Mouse (Mus musculus): ENCODE measurements around the gene Gimap7. TPM values are rescaled to one million over a fixed set of nuclear protein-coding genes. Genes with fewer than 3 reads are reported as not detected.

Gimap7 gene
- polyA plus RNA-seq, 1 experiment: not detected

DNA sequence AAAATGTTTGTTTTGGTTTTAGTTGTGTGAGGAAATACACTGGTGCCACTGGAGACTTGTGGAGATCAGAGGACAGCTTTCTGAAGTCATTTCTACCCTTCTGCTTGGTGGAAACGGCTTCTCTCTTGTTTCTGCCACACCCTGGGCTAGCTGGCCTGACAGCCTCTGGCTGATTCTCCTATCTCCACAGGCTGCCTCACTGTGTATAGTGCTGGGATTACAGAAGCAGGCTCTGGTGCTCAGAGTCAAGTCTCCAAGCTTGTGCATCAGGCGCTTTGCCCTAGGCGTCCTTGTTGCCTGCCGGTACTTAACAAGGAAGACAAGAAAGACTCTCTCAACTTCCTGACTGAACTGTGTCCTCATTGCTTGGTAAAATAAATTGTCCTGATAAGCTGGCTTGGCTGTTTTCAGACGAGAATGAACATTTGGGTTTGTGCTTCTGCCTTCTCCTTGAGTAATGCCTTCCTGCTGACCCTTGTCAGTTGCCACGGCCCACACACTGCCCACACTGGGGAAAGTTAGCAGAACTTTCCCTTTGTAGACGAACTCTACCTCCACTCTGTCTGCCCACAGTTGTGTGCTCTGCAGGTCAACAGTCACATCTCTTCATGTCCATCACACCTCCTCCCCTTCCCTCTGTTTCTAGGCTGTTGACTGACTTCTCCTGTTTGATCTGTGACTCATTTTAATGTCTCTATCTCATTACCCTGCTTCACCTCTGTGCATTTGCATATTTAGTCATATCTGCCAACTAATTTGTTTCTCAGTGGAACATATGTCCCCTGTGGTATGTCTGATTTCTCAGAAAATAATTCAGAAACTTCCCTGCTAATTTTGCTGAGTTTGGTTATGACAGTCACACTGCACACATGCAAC is 28.9 kb downstream of the Gimap7 start:
- 0 out of 2 replicates have a peak, but pooled peaks cover 2% of the 10 kb centered on the region for H3K9me3 ChIP-seq
- H3K27me3 ChIP-seq (replicated peaks): no peaks in the 10 kb centered on the region
- peak overlapping the region; percentile 89 for H3K4me3 ChIP-seq (replicated peaks)
- TF ChIP-seq FLI1 (IDR thresholded peaks at IDR 0.05; ENCODE audit: low read length): no peak
- TF ChIP-seq GATA1 (IDR thresholded peaks at IDR 0.05; ENCODE audit: borderline replicate concordance, low read length): no peak
- peaks cover 38% of the 10 kb centered on the region for H3K36me3 ChIP-seq (replicated peaks; ENCODE audit: low read length)
- H3K4me1 ChIP-seq: peaks cover 57% of the 10 kb centered on the region

DNA sequence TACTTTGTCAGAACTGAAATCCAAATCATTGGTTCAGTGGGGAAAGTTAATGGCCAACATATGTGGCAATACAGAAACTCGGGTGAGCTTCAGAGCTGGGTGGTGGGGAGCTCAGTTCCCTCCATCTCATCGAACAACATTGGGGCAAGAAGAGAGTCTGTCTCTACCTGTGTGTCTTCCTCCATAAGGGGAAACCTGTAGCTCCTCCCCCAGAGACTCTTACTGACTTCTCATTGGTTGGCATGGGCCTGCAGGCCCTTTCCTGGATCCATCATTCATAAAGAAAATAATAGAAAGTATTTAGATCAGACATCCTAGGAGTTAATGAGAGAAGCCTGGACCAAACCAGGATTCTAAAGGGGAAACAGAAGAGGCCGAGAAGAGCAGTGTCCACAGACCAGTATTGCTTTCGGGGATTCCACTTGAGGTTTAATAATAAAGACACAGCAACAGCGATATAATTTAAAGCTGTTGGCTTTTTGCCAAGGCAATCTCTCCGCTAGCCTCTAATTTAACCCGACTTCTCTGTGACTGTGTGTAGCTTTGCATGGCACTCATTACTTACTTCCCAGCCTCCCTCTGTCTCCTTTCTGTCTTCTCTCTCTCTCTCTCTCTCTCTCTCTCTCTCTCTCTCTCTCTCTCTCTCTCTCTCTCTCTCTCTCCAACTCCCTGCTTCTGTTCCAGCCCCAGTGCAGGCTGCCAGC is 45.3 kb downstream of the Gimap7 start:
- H3K4me3 ChIP-seq (replicated peaks): no peak overlapping the region
- H3K9me3 ChIP-seq: peaks cover 7% of the 10 kb centered on the region
- 0 out of 2 replicates have a peak, but pooled peaks cover 10% of the 10 kb centered on the region for H3K4me1 ChIP-seq
- TF ChIP-seq GATA1 (IDR thresholded peaks at IDR 0.05; ENCODE audit: borderline replicate concordance, low read length) (no peak), FLI1 (IDR thresholded peaks at IDR 0.05; ENCODE audit: low read length) (no peak)
- H3K27me3 ChIP-seq (replicated peaks): no peaks in the 10 kb centered on the region
- H3K36me3 ChIP-seq (replicated peaks; ENCODE audit: low read length): no peaks in the 10 kb centered on the region

DNA sequence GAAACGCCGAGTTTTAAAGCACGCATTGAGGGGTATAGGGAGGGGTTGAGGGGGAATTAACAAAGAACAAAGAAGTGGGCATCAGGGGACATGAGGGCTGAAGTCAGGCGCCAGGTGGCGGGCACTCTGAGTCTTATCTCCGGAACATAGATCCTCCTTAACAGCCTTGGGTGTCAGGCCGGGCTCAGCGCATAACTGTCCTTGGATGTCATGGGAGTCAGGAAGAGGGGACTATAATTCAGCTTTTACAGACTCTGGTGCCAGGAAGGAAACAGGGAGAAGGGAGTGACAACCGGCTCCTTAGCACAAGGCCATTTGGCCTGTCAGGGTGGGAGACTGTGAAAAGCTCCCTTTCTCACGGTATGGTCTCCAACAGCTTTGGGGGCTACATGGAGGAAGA is 46.1 kb downstream of the Gimap7 start:
- peaks cover 7% of the 10 kb centered on the region for H3K9me3 ChIP-seq
- no peaks in the 10 kb centered on the region for H3K36me3 ChIP-seq (replicated peaks; ENCODE audit: low read length)
- H3K27me3 ChIP-seq (replicated peaks): no peaks in the 10 kb centered on the region
- no peak overlapping the region for H3K4me3 ChIP-seq (replicated peaks)
- no peak for TF ChIP-seq GATA1 (IDR thresholded peaks at IDR 0.05; ENCODE audit: borderline replicate concordance, low read length)
- no peak for TF ChIP-seq FLI1 (IDR thresholded peaks at IDR 0.05; ENCODE audit: low read length)
- H3K4me1 ChIP-seq: 0 out of 2 replicates have a peak, but pooled peaks cover 13% of the 10 kb centered on the region

DNA sequence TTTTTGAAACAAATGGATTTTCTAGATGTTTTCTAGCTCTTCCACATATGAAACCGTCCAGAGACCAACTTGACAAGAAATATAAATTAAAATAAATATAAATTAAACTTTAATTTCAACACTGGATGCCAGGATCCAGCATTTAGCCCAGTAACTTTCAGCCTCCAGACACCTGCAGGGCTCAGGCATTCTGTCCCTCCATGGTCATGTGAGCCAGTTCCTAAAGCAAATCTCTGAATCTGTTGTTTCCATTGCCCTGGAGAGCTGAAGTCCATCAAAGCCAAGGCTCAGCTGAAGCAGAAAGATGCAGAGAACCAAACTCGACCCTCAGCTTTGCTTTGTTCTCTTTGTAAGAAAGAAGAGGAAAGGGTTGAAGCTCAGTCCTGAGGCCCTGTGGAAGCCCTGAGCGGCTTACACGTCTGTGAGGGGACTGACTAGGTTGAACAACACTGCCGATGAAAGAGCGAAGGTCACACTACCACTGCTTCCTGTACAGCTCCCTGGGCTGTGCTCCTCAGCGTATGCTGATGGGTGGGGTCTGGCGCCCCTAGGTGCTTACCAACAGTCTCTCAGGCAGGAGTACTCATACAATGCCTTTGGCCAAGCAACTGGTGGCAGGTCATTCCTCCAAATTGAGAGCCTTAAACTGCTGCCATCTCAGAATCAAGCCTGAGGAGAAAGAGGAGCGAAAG is 49.9 kb downstream of the Gimap7 start:
- Histone ChIP-seq H3K36me3 (replicated peaks; ENCODE audit: low read length) (no peaks in the 10 kb centered on the region), H3K4me1 (peaks cover 20% of the 10 kb centered on the region), H3K9me3 (peaks cover 7% of the 10 kb centered on the region), H3K27me3 (replicated peaks) (no peaks in the 10 kb centered on the region), H3K4me3 (replicated peaks) (no peak overlapping the region)
- TF ChIP-seq GATA1 (IDR thresholded peaks at IDR 0.05; ENCODE audit: borderline replicate concordance, low read length) (no peak), FLI1 (IDR thresholded peaks at IDR 0.05; ENCODE audit: low read length) (no peak)

DNA sequence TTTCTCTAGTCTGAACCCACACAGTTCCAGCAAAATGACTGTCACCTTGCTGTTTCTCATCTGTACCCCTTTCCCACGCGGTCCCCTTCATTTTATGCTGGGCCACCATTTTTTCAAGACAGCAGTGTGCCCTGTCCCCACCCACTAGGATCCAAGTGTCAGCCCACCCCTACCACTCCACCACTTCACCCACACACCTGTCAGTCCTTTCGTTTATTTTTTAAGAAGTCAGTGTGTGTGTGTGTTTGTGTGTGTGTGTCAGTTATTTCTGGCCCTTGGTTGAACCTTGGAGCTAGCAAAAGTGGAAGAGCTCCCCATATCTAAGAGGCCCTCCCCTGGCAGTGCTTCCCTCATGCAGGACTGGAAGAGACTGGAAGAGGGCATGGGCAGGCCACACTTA is 50.5 kb downstream of the Gimap7 start:
- Histone ChIP-seq H3K36me3 (replicated peaks; ENCODE audit: low read length) (no peaks in the 10 kb centered on the region), H3K27me3 (replicated peaks) (no peaks in the 10 kb centered on the region), H3K4me3 (replicated peaks) (no peak overlapping the region), H3K4me1 (peaks cover 20% of the 10 kb centered on the region), H3K9me3 (peaks cover 7% of the 10 kb centered on the region)
- TF ChIP-seq GATA1 (IDR thresholded peaks at IDR 0.05; ENCODE audit: borderline replicate concordance, low read length): no peak
- TF ChIP-seq FLI1 (IDR thresholded peaks at IDR 0.05; ENCODE audit: low read length): no peak

DNA sequence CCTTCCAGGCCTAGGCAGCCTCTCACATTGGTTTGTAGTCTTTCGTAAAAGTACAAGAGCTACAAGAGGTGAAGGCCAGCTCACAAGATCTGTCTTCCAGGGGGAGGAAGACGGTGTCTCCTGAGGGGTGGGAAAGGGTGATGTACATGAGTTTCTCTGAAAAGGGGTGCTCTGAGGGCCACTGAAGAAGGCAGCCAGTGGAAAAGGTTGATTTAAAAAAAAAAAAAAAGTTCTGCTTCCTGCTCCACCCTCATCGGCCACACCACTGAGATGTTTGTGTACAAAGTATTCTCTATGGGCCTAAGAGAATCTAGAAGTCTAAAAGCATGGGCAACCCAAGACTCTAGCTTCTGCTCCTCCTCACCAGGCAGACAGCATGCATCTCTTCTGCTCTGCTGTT is 52.3 kb downstream of the Gimap7 start, which contains the start of gene Gimap3:
Gene Gimap3, minus strand, starts transcription at position 156 of the 400 bp plus-strand sequence.
- peaks cover 17% of the 10 kb centered on the region for H3K4me1 ChIP-seq
- H3K9me3 ChIP-seq: peaks cover 8% of the 10 kb centered on the region
- no peaks in the 10 kb centered on the region for H3K27me3 ChIP-seq (replicated peaks)
- no peak within 1 kb of the TSS for H3K4me3 ChIP-seq (replicated peaks)
- no peaks in the 10 kb centered on the region for H3K36me3 ChIP-seq (replicated peaks; ENCODE audit: low read length)
- no peak for TF ChIP-seq FLI1 (IDR thresholded peaks at IDR 0.05; ENCODE audit: low read length)
- no peak for TF ChIP-seq GATA1 (IDR thresholded peaks at IDR 0.05; ENCODE audit: borderline replicate concordance, low read length)

DNA sequence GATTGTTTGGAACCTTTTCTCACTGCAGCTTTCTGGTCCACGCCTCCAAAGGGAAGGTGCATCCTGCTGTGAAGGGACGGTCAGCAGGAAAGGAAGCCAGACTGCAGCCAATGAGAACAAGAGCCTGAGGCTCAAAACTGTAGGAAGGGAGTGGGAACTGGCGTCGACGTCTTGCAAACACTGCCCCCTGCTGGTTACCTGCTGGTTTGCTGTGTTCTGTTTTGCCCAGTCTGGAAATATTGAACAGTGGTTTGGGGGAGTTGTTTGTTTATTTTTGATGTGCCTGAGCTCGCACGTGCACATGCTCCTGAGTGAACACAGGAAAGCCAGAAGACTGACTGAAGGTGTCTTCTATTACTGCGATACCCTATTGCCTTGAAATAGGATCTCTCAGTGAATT is 53.6 kb downstream of the Gimap7 start:
- H3K36me3 ChIP-seq (replicated peaks; ENCODE audit: low read length): no peaks in the 10 kb centered on the region
- H3K4me3 ChIP-seq (replicated peaks): peak overlapping the region; percentile 53
- peaks cover 17% of the 10 kb centered on the region for H3K4me1 ChIP-seq
- no peaks in the 10 kb centered on the region for H3K27me3 ChIP-seq (replicated peaks)
- TF ChIP-seq FLI1 (IDR thresholded peaks at IDR 0.05; ENCODE audit: low read length) (no peak), GATA1 (IDR thresholded peaks at IDR 0.05; ENCODE audit: borderline replicate concordance, low read length) (no peak)
- peaks cover 10% of the 10 kb centered on the region for H3K9me3 ChIP-seq

Other genes starting within 250 kb of the Gimap7 start
- 2.1 TPM in 1 of 2 replicates, not detected in the other for gene Atp6v0e2, start 181.0 kb upstream of the Gimap7 start, polyA plus RNA-seq (2012; ENCODE audit: insufficient read depth, low replicate concordance)
- gene Lrrc61, start 163.8 kb upstream of the Gimap7 start, polyA plus RNA-seq (2012; ENCODE audit: insufficient read depth, low replicate concordance): 9.9 and 12.4 TPM in 2 replicates
- gene Rarres2, start 145.8 kb upstream of the Gimap7 start, polyA plus RNA-seq (2012; ENCODE audit: insufficient read depth, low replicate concordance): not detected in 2 replicates
- gene Gm45021, start 129.0 kb upstream of the Gimap7 start, polyA plus RNA-seq (2012; ENCODE audit: insufficient read depth, low replicate concordance): not detected in 2 replicates
- gene Repin1, start 124.7 kb upstream of the Gimap7 start, polyA plus RNA-seq (2012; ENCODE audit: insufficient read depth, low replicate concordance): 72.0 and 191 TPM in 2 replicates
- not detected in 2 replicates for gene Gm44965, start 124.7 kb upstream of the Gimap7 start, polyA plus RNA-seq (2012; ENCODE audit: insufficient read depth, low replicate concordance)
- 4.2 and 5.8 TPM in 2 replicates for gene Zfp775, start 116.6 kb upstream of the Gimap7 start, polyA plus RNA-seq (2012; ENCODE audit: insufficient read depth, low replicate concordance)
- 2.0 and 7.4 TPM in 2 replicates for gene AI854703, start 91.9 kb upstream of the Gimap7 start, polyA plus RNA-seq (2012; ENCODE audit: insufficient read depth, low replicate concordance)
- gene Gimap8, start 71.4 kb upstream of the Gimap7 start, polyA plus RNA-seq (2012; ENCODE audit: insufficient read depth, low replicate concordance): 0.31 TPM in 1 of 2 replicates, not detected in the other
- 2.5 TPM in 1 of 2 replicates, not detected in the other for gene Gimap9, start 42.5 kb upstream of the Gimap7 start, polyA plus RNA-seq (2012; ENCODE audit: insufficient read depth, low replicate concordance)
- 0.32 TPM in 1 of 2 replicates, not detected in the other for gene Gimap4, start 34.1 kb upstream of the Gimap7 start, polyA plus RNA-seq (2012; ENCODE audit: insufficient read depth, low replicate concordance)
- 1.2 and 5.9 TPM in 2 replicates for gene Gimap6, start 10.4 kb upstream of the Gimap7 start, polyA plus RNA-seq (2012; ENCODE audit: insufficient read depth, low replicate concordance)
- not detected in 2 replicates for gene Gm28053, start within 50 bp of the Gimap7 start, polyA plus RNA-seq (2012; ENCODE audit: insufficient read depth, low replicate concordance)
- 18.4 and 38.1 TPM in 2 replicates for gene Gimap1, start 20.4 kb downstream of the Gimap7 start, polyA plus RNA-seq (2012; ENCODE audit: insufficient read depth, low replicate concordance)
- gene Gimap5, start 27.6 kb downstream of the Gimap7 start, polyA plus RNA-seq (2012; ENCODE audit: insufficient read depth, low replicate concordance): 12.5 and 21.4 TPM in 2 replicates
- 2.3 TPM in 1 of 2 replicates, not detected in the other for gene Gimap3, start 52.2 kb downstream of the Gimap7 start, polyA plus RNA-seq (2012; ENCODE audit: insufficient read depth, low replicate concordance)
- gene Tmem176a, start 122.3 kb downstream of the Gimap7 start, polyA plus RNA-seq (2012; ENCODE audit: insufficient read depth, low replicate concordance): 9.7 and 62.7 TPM in 2 replicates
- gene Tmem176b, start 122.9 kb downstream of the Gimap7 start, polyA plus RNA-seq (2012; ENCODE audit: insufficient read depth, low replicate concordance): 10.4 and 36.3 TPM in 2 replicates
- not detected in 2 replicates for gene Aoc1, start 154.3 kb downstream of the Gimap7 start, polyA plus RNA-seq (2012; ENCODE audit: insufficient read depth, low replicate concordance)
- not detected in 2 replicates for gene 1600015I10Rik, start 211.3 kb downstream of the Gimap7 start, polyA plus RNA-seq (2012; ENCODE audit: insufficient read depth, low replicate concordance)

Measured in megakaryocyte, embryonic 14.5 days (primary cell).